Mouse (Mus musculus): ENCODE results near the gene Gm9747.

DNA sequence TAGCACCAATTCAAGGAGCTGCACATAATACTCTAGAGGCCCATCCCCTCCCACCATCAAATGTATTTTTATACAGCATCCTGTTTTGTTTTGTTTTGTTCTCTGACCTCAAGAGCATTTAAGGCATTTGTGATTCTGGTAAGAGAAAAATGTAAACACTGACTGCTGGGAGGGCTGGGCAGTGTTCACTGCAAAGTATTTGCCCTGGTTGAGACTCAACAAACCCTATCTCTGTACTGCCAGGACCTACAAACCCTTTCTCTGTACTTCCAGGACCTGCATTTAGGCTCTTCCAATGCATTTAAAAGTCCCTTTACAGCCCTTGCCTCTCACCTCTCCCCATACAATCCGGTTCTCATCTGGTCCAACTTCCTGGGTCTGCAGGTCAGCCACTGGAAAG is 41.4 kb downstream of the Gm9747 start:
- TF ChIP-seq CTCF (IDR thresholded peaks at IDR 0.05): no peak
- peak; percentile 30; the same call in 1 of the 2 replicates for TF ChIP-seq EP300 (IDR thresholded peaks at IDR 0.05)

Data from lung, postnatal 0 days (tissue).